ENCODE assay signal across 8 mouse cellular contexts in genomic region chr12:58268186-58268562, GRCm38 (mm10). TPM values are rescaled to one million over a fixed set of nuclear protein-coding genes. Genes with fewer than 3 reads are reported as not detected.
DNase-seq lines count a peak whose midpoint lies in the region; ATAC-seq and TF ChIP-seq lines count a peak whose summit lies in the region.

No protein-coding gene starts in this region.

- TF ChIP-seq CTCF in olfactory bulb, adult 2 months (IDR thresholded peaks at IDR 0.05; ENCODE audit: insufficient read depth, low read depth, low read length) = no peak

- peak; percentile 87 for ATAC-seq in hindbrain, embryonic 13.5 days (ENCODE audit: low FRiP score)
- ATAC-seq in liver, embryonic 11.5 days (replicated peaks; ENCODE audit: low FRiP score) = peak; percentile 32

- no peaks in the 10 kb centered on the region for H3K9me3 ChIP-seq in hindbrain, embryonic 13.5 days
- H3K9me3 ChIP-seq in liver, embryonic 11.5 days (ENCODE audit: control insufficient read depth, low read length) = no peaks in the 10 kb centered on the region

- H3K4me3 ChIP-seq in hindbrain, embryonic 13.5 days = peak overlapping the region; percentile 45
- peak overlapping the region; percentile 43 for H3K4me3 ChIP-seq in liver, embryonic 11.5 days (ENCODE audit: low read depth, low read length)
- peak overlapping the region; percentile 32 for H3K4me3 ChIP-seq in olfactory bulb, adult 2 months (ENCODE audit: insufficient read depth, low read depth, low read length)

- peak overlapping the region; percentile 78 for H3K4me2 ChIP-seq in hindbrain, embryonic 13.5 days
- peak overlapping the region; percentile 68 for H3K4me2 ChIP-seq in liver, embryonic 11.5 days

- peak overlapping the region; percentile 70 for H3K9ac ChIP-seq in hindbrain, embryonic 13.5 days
- peak overlapping the region; percentile 44; the same call in 1 of the 2 replicates for H3K9ac ChIP-seq in liver, embryonic 11.5 days (ENCODE audit: low read depth, low read length)

- DNase-seq in adrenal gland, postnatal 10 days = peak; percentile 9
- no peak for DNase-seq in adrenal gland, postnatal 25 days
- DNase-seq in urinary bladder, postnatal 14 days (ENCODE audit: low spot score) = peak; percentile 3
- no peak for DNase-seq in urinary bladder, adult 2 months (ENCODE audit: low spot score)
- no peak for DNase-seq in liver, embryonic 11.5 days (ENCODE audit: low spot score)
- no peak for DNase-seq in thymus, postnatal 0 days (ENCODE audit: low spot score)

- peaks cover 7% of the 10 kb centered on the region for H3K27me3 ChIP-seq in hindbrain, embryonic 13.5 days
- H3K27me3 ChIP-seq in liver, embryonic 11.5 days (replicated peaks; ENCODE audit: control insufficient read depth, insufficient read depth, low read length) = no peaks in the 10 kb centered on the region

- peak overlapping the region; percentile 52 for H3K27ac ChIP-seq in hindbrain, embryonic 13.5 days
- H3K27ac ChIP-seq in liver, embryonic 11.5 days (ENCODE audit: low read depth, low read length) = peak overlapping the region; percentile 53
- no peak overlapping the region for H3K27ac ChIP-seq in olfactory bulb, adult 2 months (ENCODE audit: insufficient read depth, low read depth, low read length)

- peaks cover 15% of the 10 kb centered on the region for H3K4me1 ChIP-seq in hindbrain, embryonic 13.5 days (replicated peaks)
- no peaks in the 10 kb centered on the region for H3K4me1 ChIP-seq in liver, embryonic 11.5 days (replicated peaks; ENCODE audit: control insufficient read depth, insufficient read depth, low read length)
- H3K4me1 ChIP-seq in olfactory bulb, adult 2 months (ENCODE audit: control insufficient read depth, insufficient read depth, low read length) = peaks cover 13% of the 10 kb centered on the region

- 6% methylated on average over 15 of the region's 15 CpGs for WGBS in hindbrain, embryonic 13.5 days
- WGBS in liver, embryonic 11.5 days = 8% methylated on average over 15 of the region's 15 CpGs
- WGBS in olfactory bulb, adult 2 months = 14% methylated on average over 15 of the region's 15 CpGs

- no peak for TF ChIP-seq POLR2A in olfactory bulb, adult 2 months (IDR thresholded peaks at IDR 0.05; ENCODE audit: insufficient read depth, low read depth, low read length)

- no peaks in the 10 kb centered on the region for H3K36me3 ChIP-seq in hindbrain, embryonic 13.5 days
- no peaks in the 10 kb centered on the region for H3K36me3 ChIP-seq in liver, embryonic 11.5 days (ENCODE audit: control insufficient read depth, insufficient read depth, low read length)

RNA-seq across cellular contexts. Expression of gene Clec14a, which starts 0.9 kb away (rescaled TPM):
- total RNA-seq in adrenal gland, postnatal 10 days (2021) = 10 to 100 TPM; 18.9 to 21.3 TPM
- total RNA-seq in adrenal gland, postnatal 25 days (2021) = 7.8 and 10.0 TPM in 2 replicates
- polyA plus RNA-seq in urinary bladder, adult 2 months (2012; rRNA removed) = 9.3 and 11.2 TPM in 2 replicates
- 7.5 and 7.6 TPM in 2 replicates for polyA plus RNA-seq in hindbrain, embryonic 13.5 days (2015; fragmentation: Nextera tagmentation; extraction: Ambion mirVana)
- 10.7 and 12.9 TPM in 2 replicates for polyA plus RNA-seq in liver, embryonic 11.5 days (2014; fragmentation: Nextera tagmentation; extraction: Ambion mirVana)
- polyA plus RNA-seq in olfactory bulb, adult 2 months (2012; ENCODE audit: insufficient read depth, insufficient read length, low replicate concordance, missing spikeins) = not detected in 2 replicates
- polyA plus RNA-seq in thymus, postnatal 0 days (2015; fragmentation: Nextera tagmentation; extraction: Ambion mirVana) = 4.6 and 5.0 TPM in 2 replicates

RNA-seq across cellular contexts. Expression of gene Sstr1, which starts 56.6 kb away (rescaled TPM):
- under 1 TPM; 0.15 to 0.21 TPM for total RNA-seq in adrenal gland, postnatal 10 days (2021)
- total RNA-seq in adrenal gland, postnatal 25 days (2021) = not detected in 2 replicates
- 0.32 and 0.37 TPM in 2 replicates for polyA plus RNA-seq in urinary bladder, adult 2 months (2012; rRNA removed)
- polyA plus RNA-seq in hindbrain, embryonic 13.5 days (2015; fragmentation: Nextera tagmentation; extraction: Ambion mirVana) = 7.0 and 7.9 TPM in 2 replicates
- polyA plus RNA-seq in liver, embryonic 11.5 days (2014; fragmentation: Nextera tagmentation; extraction: Ambion mirVana) = not detected in 2 replicates
- not detected in 2 replicates for polyA plus RNA-seq in olfactory bulb, adult 2 months (2012; ENCODE audit: insufficient read depth, insufficient read length, low replicate concordance, missing spikeins)
- polyA plus RNA-seq in thymus, postnatal 0 days (2015; fragmentation: Nextera tagmentation; extraction: Ambion mirVana) = not detected in 2 replicates

Comparison
In these comparisons a context has a peak if more than half of its experiments do, and no peak if none do; other contexts are left out.
1. DNase-seq: peak in adrenal gland, postnatal 10 days (single experiment) and urinary bladder, postnatal 14 days (single experiment); none in adrenal gland, postnatal 25 days (single experiment), urinary bladder, adult 2 months (single experiment), liver, embryonic 11.5 days (single experiment) and thymus, postnatal 0 days (single experiment).
2. Peak in every context shown above with its lines, with median percentiles within 50 percentile points of each other: H3K4me3 ChIP-seq.